Mouse (Mus musculus) forebrain, postnatal 0 days (tissue): Measurements from ENCODE around the gene Ulk1. TPM values are rescaled to one million over a fixed set of nuclear protein-coding genes. Genes with fewer than 3 reads are reported as not detected.
A peak's percentile ranks its signal among the peaks of the same experiment; 100 is the strongest.

Experiments used
- ATAC-seq: fragments of 200-750 bp; cut with Nextera tagmentation; 2 replicates; pipeline ENCODE4 v1.8.0; 2017; ENCODE audit warnings: mild to moderate bottlenecking, moderate library complexity
- DNase-seq: peaks from one replicate; pipeline ENCODE4 v3.0.0-alpha.2; 2015
- H3K27ac ChIP-seq: fragments of 300-500 bp; sonication (generic); 2 replicates; pipeline ENCODE4 v1.5.1; 2014; ENCODE audit warnings: low read depth, mild to moderate bottlenecking, antibody characterized with exemption, low read length, moderate library complexity, mixed read lengths
- H3K27me3 ChIP-seq: fragments of 300-500 bp; sonication (generic); 2 replicates; pipeline ENCODE4 v1.6.1; 2014; ENCODE audit warnings: mild to moderate bottlenecking, low read length, mixed read lengths; ENCODE audit not compliant: insufficient read depth
- H3K36me3 ChIP-seq: fragments of 300-500 bp; sonication (generic); 2 replicates; pipeline ENCODE4 v1.6.1; 2014; ENCODE audit warnings: mild to moderate bottlenecking, moderate library complexity; ENCODE audit not compliant: insufficient read depth
- H3K4me1 ChIP-seq: fragments of 300-500 bp; sonication (generic); 2 replicates; pipeline ENCODE4 v1.6.1; 2014; ENCODE audit warnings: antibody characterized with exemption; ENCODE audit not compliant: insufficient read depth
- H3K4me2 ChIP-seq: fragments of 300-500 bp; sonication (generic); 2 replicates; pipeline ENCODE4 v1.6.1; 2014; ENCODE audit warnings: low read depth, mild to moderate bottlenecking, moderate library complexity
- H3K4me3 ChIP-seq: fragments of 300-500 bp; sonication (generic); 2 replicates; pipeline ENCODE4 v1.5.1; 2014; ENCODE audit warnings: low read depth, low read length, mixed read lengths
- H3K9ac ChIP-seq: fragments of 300-500 bp; sonication (generic); 2 replicates; pipeline ENCODE4 v1.6.1; 2014; ENCODE audit warnings: mild to moderate bottlenecking
- H3K9me3 ChIP-seq: fragments of 300-500 bp; sonication (generic); 2 replicates; pipeline ENCODE4 v1.6.1; 2016; ENCODE audit warnings: low read length
- CTCF ChIP-seq: sonication (generic); IDR thresholded peaks from 2 replicates; pipeline ENCODE4 v1.5.1; 2016; ENCODE audit warnings: antibody characterized with exemption, control low read depth, low read depth
- WGBS: fragments of 180-500 bp; shearing (Covaris S2); extraction: QIAGEN DNeasy Blood & Tissue Kit; methylation state at CpG from one replicate; pipeline ENCODE4 v1.1.7; 2014; 5-methylcytosine and 5-hydroxymethylcytosine counted together
- polyA plus RNA-seq: library from polyadenylated mRNA; unstranded; fragments of >200 nt; fragmentation: Nextera tagmentation; extraction: Ambion mirVana; gene quantifications from 2 replicates; pipeline ENCODE4 v1.2.1, GENCODE M21; 2015
- total RNA-seq: library from RNA; depleted of rRNA; stranded (reverse); fragments of >200 nt; gene quantifications from 2 replicates; pipeline ENCODE4 v1.2.3, GENCODE M21; 2014; rRNA removed

Ulk1 gene
- total and polyA plus RNA-seq, 2 experiments from 2014 or later = 20.8 to 65.9 TPM

GRCm38 (mm10) chr5:110769272-110769671 is 40.6 kb downstream of the Ulk1 start:
- no peak for DNase-seq
- peaks cover 9% of the 10 kb centered on the region for H3K4me1 ChIP-seq
- no peaks in the 10 kb centered on the region for H3K27me3 ChIP-seq
- peak overlapping the region; percentile 54 for H3K4me2 ChIP-seq
- no peak for TF ChIP-seq CTCF
- no peak for ATAC-seq
- H3K27ac ChIP-seq = no peak overlapping the region
- no peaks in the 10 kb centered on the region for H3K9me3 ChIP-seq
- WGBS = 60% methylated on average over 4 of the region's 4 CpGs
- H3K36me3 ChIP-seq = no peaks in the 10 kb centered on the region; the same call in 1 of the 2 replicates
- peak overlapping the region; percentile 73 for H3K4me3 ChIP-seq
- peak overlapping the region; percentile 93 for H3K9ac ChIP-seq

- no peaks in the 10 kb centered on the region for H3K36me3 ChIP-seq
- H3K4me2 ChIP-seq = no peak overlapping the region
- ATAC-seq (no peak), DNase-seq (no peak)
- H3K9ac ChIP-seq = no peak overlapping the region
- 96% methylated on average over 8 of the region's 8 CpGs for WGBS
- H3K4me3 ChIP-seq = no peak overlapping the region
- no peaks in the 10 kb centered on the region for H3K27me3 ChIP-seq
- 0 out of 2 replicates have a peak, but pooled peaks cover 3% of the 10 kb centered on the region for H3K4me1 ChIP-seq
- no peak for TF ChIP-seq CTCF
- H3K9me3 ChIP-seq = no peaks in the 10 kb centered on the region
- H3K27ac ChIP-seq = no peak overlapping the region
These were observed 46.0 kb downstream of the Ulk1 start for GRCm38 (mm10) chr5:110763890-110764289.

DNA sequence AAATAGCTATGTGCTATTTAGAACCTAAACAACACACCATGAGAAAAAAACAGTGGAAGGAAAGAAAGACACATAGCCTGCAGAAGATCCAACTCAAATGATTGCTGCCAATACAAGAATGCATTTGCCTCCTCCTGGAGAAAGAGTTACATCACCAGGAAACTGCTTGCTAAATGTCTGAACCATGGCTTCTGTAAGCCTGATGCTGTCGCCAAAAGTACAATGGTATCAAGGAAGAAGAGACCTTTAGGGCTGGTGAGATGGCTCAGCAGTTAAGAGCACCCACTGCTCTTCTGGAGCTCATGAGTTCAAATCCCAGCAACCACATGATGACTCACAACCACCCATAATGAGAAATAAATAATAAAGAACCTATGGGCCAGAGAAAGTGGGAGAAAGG is 64.9 kb downstream of the Ulk1 start:
- H3K4me2 ChIP-seq = no peak overlapping the region
- no peaks in the 10 kb centered on the region for H3K27me3 ChIP-seq
- H3K4me3 ChIP-seq = no peak overlapping the region
- no peak overlapping the region for H3K27ac ChIP-seq
- H3K4me1 ChIP-seq = no peaks in the 10 kb centered on the region
- no peaks in the 10 kb centered on the region for H3K9me3 ChIP-seq
- TF ChIP-seq CTCF = no peak
- no peak for ATAC-seq
- DNase-seq = no peak
- H3K36me3 ChIP-seq = peaks cover under 1% of the 10 kb centered on the region; the same call in 1 of the 2 replicates
- H3K9ac ChIP-seq = no peak overlapping the region
- WGBS = 78% methylated on average over 1 of the region's 1 CpGs

- no peak for TF ChIP-seq CTCF
- Histone ChIP-seq H3K4me1 (no peaks in the 10 kb centered on the region), H3K4me2 (no peak overlapping the region), H3K9me3 (no peaks in the 10 kb centered on the region), H3K4me3 (no peak overlapping the region), H3K27ac (no peak overlapping the region), H3K27me3 (no peaks in the 10 kb centered on the region), H3K36me3 (peaks cover 44% of the 10 kb centered on the region), H3K9ac (no peak overlapping the region)
- ATAC-seq = no peak
- 90% methylated on average over 7 of the region's 7 CpGs for WGBS
- no peak for DNase-seq
These were observed 70.2 kb downstream of the Ulk1 start for GRCm38 (mm10) chr5:110739496-110740275.

- Histone ChIP-seq H3K9me3 (no peaks in the 10 kb centered on the region), H3K4me1 (no peaks in the 10 kb centered on the region), H3K4me2 (no peak overlapping the region), H3K27me3 (no peaks in the 10 kb centered on the region), H3K9ac (no peak overlapping the region), H3K36me3 (peaks cover 70% of the 10 kb centered on the region), H3K27ac (no peak overlapping the region), H3K4me3 (no peak overlapping the region)
- 95% methylated on average over 1 of the region's 1 CpGs for WGBS
- TF ChIP-seq CTCF = no peak
- DNase-seq (no peak), ATAC-seq (no peak)
These were observed 74.3 kb downstream of the Ulk1 start for GRCm38 (mm10) chr5:110735606-110736005.

Other genes starting within 250 kb of the Ulk1 start
- gene Noc4l, start 156.7 kb downstream of the Ulk1 start, total RNA-seq = 27.0 and 36.9 TPM in 2 replicates
- gene Noc4l, start 156.7 kb downstream of the Ulk1 start, polyA plus RNA-seq = 40.4 and 47.2 TPM in 2 replicates
- 9.8 and 13.5 TPM in 2 replicates for gene Ddx51, start 156.6 kb downstream of the Ulk1 start, total RNA-seq
- gene Ddx51, start 156.6 kb downstream of the Ulk1 start, polyA plus RNA-seq = 9.3 and 12.8 TPM in 2 replicates
- gene Ep400, start 39.4 kb downstream of the Ulk1 start, total RNA-seq = 60.8 and 66.4 TPM in 2 replicates
- gene Ep400, start 39.4 kb downstream of the Ulk1 start, polyA plus RNA-seq = 25.2 and 37.4 TPM in 2 replicates
- 13.5 and 14.2 TPM in 2 replicates for gene Pus1, start 29.4 kb downstream of the Ulk1 start, total RNA-seq
- 16.8 and 17.4 TPM in 2 replicates for gene Pus1, start 29.4 kb downstream of the Ulk1 start, polyA plus RNA-seq
- 10.8 and 16.0 TPM in 2 replicates for gene Hscb, start 29.7 kb upstream of the Ulk1 start, total RNA-seq
- gene Hscb, start 29.7 kb upstream of the Ulk1 start, polyA plus RNA-seq = 11.2 and 11.9 TPM in 2 replicates
- 2.9 and 3.8 TPM in 2 replicates for gene Chek2, start 29.9 kb upstream of the Ulk1 start, total RNA-seq
- gene Chek2, start 29.9 kb upstream of the Ulk1 start, polyA plus RNA-seq = 3.4 and 4.3 TPM in 2 replicates
- gene Ttc28, start 69.7 kb upstream of the Ulk1 start, total RNA-seq = 50.4 and 58.2 TPM in 2 replicates
- 12.6 and 14.5 TPM in 2 replicates for gene Ttc28, start 69.7 kb upstream of the Ulk1 start, polyA plus RNA-seq